Mouse (Mus musculus): ENCODE measurements around the gene Tmem54.

Gene Tmem54

GRCm38 (mm10) chr4:129105356-129105755, at the start of gene Tmem54:
Tmem54 (plus strand) TSS chr4:129105548.
- DNase-seq (ENCODE audit: low spot score), result peak; percentile 62

GRCm38 (mm10) chr4:129055562-129055961, 49.8 kb upstream of the Tmem54 start:
- DNase-seq (ENCODE audit: low spot score), result no peak

- peak; percentile 93 for DNase-seq (ENCODE audit: low spot score)
Measured at GRCm38 (mm10) chr4:129057533-129058206, 47.7 kb upstream of the Tmem54 start.

- peak; percentile 54 for DNase-seq (ENCODE audit: low spot score)
Measured at GRCm38 (mm10) chr4:129058207-129059092, 46.9 kb upstream of the Tmem54 start, which contains the start of gene Rnf19b. Rnf19b (plus strand) TSS chr4:129058271.

GRCm38 (mm10) chr4:129059125-129059551, 46.2 kb upstream of the Tmem54 start:
- DNase-seq (ENCODE audit: low spot score), result peak; percentile 70

- DNase-seq (ENCODE audit: low spot score), result no peak
Measured at GRCm38 (mm10) chr4:129059922-129060321, 45.4 kb upstream of the Tmem54 start.

- DNase-seq (ENCODE audit: low spot score), result no peak
Measured at GRCm38 (mm10) chr4:129061486-129061885, 43.9 kb upstream of the Tmem54 start.

- DNase-seq (ENCODE audit: low spot score), result no peak
Measured at GRCm38 (mm10) chr4:129062281-129063075, 42.9 kb upstream of the Tmem54 start.

- DNase-seq (ENCODE audit: low spot score), result no peak
Measured at GRCm38 (mm10) chr4:129065688-129066236, 39.6 kb upstream of the Tmem54 start.

- DNase-seq (ENCODE audit: low spot score), result no peak
Measured at GRCm38 (mm10) chr4:129067638-129068415, 37.5 kb upstream of the Tmem54 start.

GRCm38 (mm10) chr4:129068848-129069247, 36.5 kb upstream of the Tmem54 start:
- no peak for DNase-seq (ENCODE audit: low spot score)

GRCm38 (mm10) chr4:129079126-129079525, 26.2 kb upstream of the Tmem54 start:
- no peak for DNase-seq (ENCODE audit: low spot score)

GRCm38 (mm10) chr4:129081041-129081440, 24.3 kb upstream of the Tmem54 start:
- DNase-seq (ENCODE audit: low spot score), result no peak

- no peak for DNase-seq (ENCODE audit: low spot score)
Measured at GRCm38 (mm10) chr4:129081512-129081911, 23.8 kb upstream of the Tmem54 start.

GRCm38 (mm10) chr4:129081939-129082338, 23.4 kb upstream of the Tmem54 start:
- DNase-seq (ENCODE audit: low spot score), result no peak

GRCm38 (mm10) chr4:129082379-129083115, 22.8 kb upstream of the Tmem54 start:
- peak; percentile 91 for DNase-seq (ENCODE audit: low spot score)

- no peak for DNase-seq (ENCODE audit: low spot score)
Measured at GRCm38 (mm10) chr4:129084896-129085295, 20.5 kb upstream of the Tmem54 start.

- peak; percentile 88 for DNase-seq (ENCODE audit: low spot score)
Measured at GRCm38 (mm10) chr4:129086078-129086477, 19.3 kb upstream of the Tmem54 start.

GRCm38 (mm10) chr4:129087850-129088249, 17.5 kb upstream of the Tmem54 start:
- no peak for DNase-seq (ENCODE audit: low spot score)

- no peak for DNase-seq (ENCODE audit: low spot score)
Measured at GRCm38 (mm10) chr4:129095276-129095675, 10.1 kb upstream of the Tmem54 start.

Data from embryo, embryonic 10 days (tissue).